Mouse (Mus musculus) inflammation-experienced regulatory T-cells (primary cell): ENCODE data around the gene Ikzf5. TPM values are rescaled to one million over a fixed set of nuclear protein-coding genes. Genes with fewer than 3 reads are reported as not detected.

Source experiments
- polyA plus RNA-seq, 2 experiments: library from polyadenylated mRNA; unstranded; fragments of 100-300 nt; shearing (Covaris generic); gene quantifications; one replicate each; pipeline ENCODE4 v1.2.1; 2017

Ikzf5 gene
- polyA plus RNA-seq = 10 to 100 TPM; 23.7 to 26.6 TPM

GRCm38 (mm10) chr7:131410416-131411058 is at the start of gene Ikzf5, which contains the start of gene Acadsb:
TSS of gene Ikzf5 (minus strand) at chr7:131410521.
TSS of gene Acadsb (plus strand) at chr7:131410601.

GRCm38 (mm10) chr7:131370648-131371469 is 39.5 kb downstream of the Ikzf5 start, which contains the start of gene Pstk:
TSS of gene Pstk (plus strand) at chr7:131371141.

GRCm38 (mm10) chr7:131362615-131363300 is 47.6 kb downstream of the Ikzf5 start, which contains the start of gene 2310057M21Rik:
TSS of gene 2310057M21Rik (minus strand) at chr7:131362759.

Other genes starting within 250 kb of the Ikzf5 start
- under 1 TPM; 0.10 to 0.45 TPM for gene 5430419D17Rik, start 236.1 kb downstream of the Ikzf5 start, polyA plus RNA-seq
- gene Cuzd1, start 88.2 kb downstream of the Ikzf5 start, polyA plus RNA-seq = under 1 TPM in 1 of 2 experiments, not detected in 1; 0.24 TPM
- gene Fam24b, start 81.0 kb downstream of the Ikzf5 start, polyA plus RNA-seq = not detected
- gene Fam24a, start 76.7 kb downstream of the Ikzf5 start, polyA plus RNA-seq = under 1 TPM in 1 of 2 experiments, not detected in 1; 0.40 TPM
- 10 to 100 TPM; 24.2 to 24.7 TPM for gene 2310057M21Rik, start 47.8 kb downstream of the Ikzf5 start, polyA plus RNA-seq
- gene Pstk, start 39.4 kb downstream of the Ikzf5 start, polyA plus RNA-seq = 10 to 100 TPM; 45.2 to 64.5 TPM
- gene Acadsb, start 80 bp upstream of the Ikzf5 start, polyA plus RNA-seq = 10 to 100 TPM; 47.5 to 64.5 TPM
- gene Hmx3, start 132.3 kb upstream of the Ikzf5 start, polyA plus RNA-seq = under 1 TPM in 1 of 2 experiments, not detected in 1; 0.32 TPM
- under 1 TPM in 1 of 2 experiments, not detected in 1; 0.15 TPM for gene Hmx2, start 138.3 kb upstream of the Ikzf5 start, polyA plus RNA-seq
- gene Bub3, start 149.7 kb upstream of the Ikzf5 start, polyA plus RNA-seq = 100 to 1,000 TPM; 148 to 158 TPM